In genomic region chr10:128231697-128232419, GRCm38 (mm10) we compare ENCODE assay signal across 8 mouse cellular contexts. TPM values are rescaled to one million over a fixed set of nuclear protein-coding genes. Genes with fewer than 3 reads are reported as not detected.
A peak's percentile ranks its signal among the peaks of the same experiment; 100 is the strongest.
DNase-seq lines count a peak whose midpoint lies in the region; ATAC-seq and TF ChIP-seq lines count a peak whose summit lies in the region.

TSS of gene Timeless (plus strand) at chr10:128232065.

- no peaks in the 10 kb centered on the region for H3K9me3 ChIP-seq in intestine, postnatal 0 days (ENCODE audit: control insufficient read depth)
- H3K9me3 ChIP-seq in midbrain, embryonic 11.5 days (ENCODE audit: control insufficient read depth, low read length) = no peaks in the 10 kb centered on the region

- peak; percentile 33 for ATAC-seq in granulocyte monocyte progenitor cell, adult 5-6 weeks (replicated peaks; ENCODE audit: poor library complexity, severe bottlenecking)
- peak; percentile 89 for ATAC-seq in intestine, postnatal 0 days
- peak; percentile 92 for ATAC-seq in midbrain, embryonic 11.5 days (ENCODE audit: low FRiP score)

- intact Hi-C loops in left cerebral cortex, postnatal 4 days (cut with DNase I) = no loop called here

- H3K4me2 ChIP-seq in intestine, postnatal 0 days (replicated peaks; ENCODE audit: low read depth) = peak within 1 kb of the TSS; percentile 95
- peak within 1 kb of the TSS; percentile 43 for H3K4me2 ChIP-seq in midbrain, embryonic 11.5 days

- peak; percentile 93 for DNase-seq in adrenal gland, postnatal 10 days
- peak; percentile 93 for DNase-seq in embryo, embryonic 9.5 days (ENCODE audit: extremely low spot score)
- DNase-seq in left cerebral cortex, postnatal 4 days = peak; percentile 88
- peak; percentile 99 for DNase-seq in midbrain, embryonic 11.5 days (ENCODE audit: low spot score, missing footprints)
- DNase-seq in right cerebral cortex, postnatal 4 days = peak; percentile 89
- DNase-seq in yolk sac, embryonic 10.5 days (ENCODE audit: low spot score) = peak; percentile 89

- H3K27me3 ChIP-seq in intestine, postnatal 0 days (replicated peaks; ENCODE audit: control insufficient read depth, insufficient read depth, low read length) = no peaks in the 10 kb centered on the region
- H3K27me3 ChIP-seq in midbrain, embryonic 11.5 days (ENCODE audit: control insufficient read depth, insufficient read depth, low read length) = no peaks in the 10 kb centered on the region

- H3K27ac ChIP-seq in intestine, postnatal 0 days (ENCODE audit: low read depth, low read length) = peak within 1 kb of the TSS; percentile 79
- H3K27ac ChIP-seq in midbrain, embryonic 11.5 days (ENCODE audit: low read depth, low read length) = peak within 1 kb of the TSS; percentile 84

- peak within 1 kb of the TSS; percentile 67 for H3K9ac ChIP-seq in intestine, postnatal 0 days (ENCODE audit: low read depth, low read length)
- H3K9ac ChIP-seq in midbrain, embryonic 11.5 days (ENCODE audit: low read length) = peak within 1 kb of the TSS; percentile 72

- H3K4me3 ChIP-seq in intestine, postnatal 0 days (ENCODE audit: low read depth, low read length) = peak within 1 kb of the TSS; percentile 86
- H3K4me3 ChIP-seq in midbrain, embryonic 11.5 days (ENCODE audit: low read depth, low read length) = peak within 1 kb of the TSS; percentile 53

- under 1% methylated on average over 58 of the region's 58 CpGs for WGBS in intestine, postnatal 0 days
- WGBS in midbrain, embryonic 11.5 days = under 1% methylated on average over 57 of the region's 58 CpGs

- no peaks in the 10 kb centered on the region for H3K36me3 ChIP-seq in intestine, postnatal 0 days (ENCODE audit: control insufficient read depth, insufficient read depth)
- H3K36me3 ChIP-seq in midbrain, embryonic 11.5 days (ENCODE audit: control insufficient read depth, insufficient read depth, low read length) = no peaks in the 10 kb centered on the region

- TF ChIP-seq CTCF in intestine, postnatal 0 days (IDR thresholded peaks at IDR 0.05; ENCODE audit: low read depth) = no peak

- H3K4me1 ChIP-seq in intestine, postnatal 0 days (replicated peaks; ENCODE audit: control insufficient read depth, insufficient read depth, low read length) = no peaks in the 10 kb centered on the region
- peaks cover 8% of the 10 kb centered on the region for H3K4me1 ChIP-seq in midbrain, embryonic 11.5 days (ENCODE audit: control insufficient read depth, insufficient read depth, low read length)

RNA-seq across cellular contexts. Expression of gene Timeless, which starts in this region (rescaled TPM):
- total RNA-seq in adrenal gland, postnatal 10 days (2021) = 10 to 100 TPM; 16.4 to 21.9 TPM
- total RNA-seq in granulocyte monocyte progenitor cell, adult 5-6 weeks (2014; fragmentation: Nextera tagmentation) = 55.4 and 70.5 TPM in 2 replicates
- 64.0 and 71.4 TPM in 2 replicates for total RNA-seq in granulocyte monocyte progenitor cell, adult 5-6 weeks (2017)
- 8.6 and 10.6 TPM in 2 replicates for polyA plus RNA-seq in intestine, postnatal 0 days (2015; fragmentation: Nextera tagmentation; extraction: Ambion mirVana)
- 10 to 100 TPM; 11.1 to 14.7 TPM for total RNA-seq in left cerebral cortex, postnatal 4 days (2021)
- 48.1 and 52.5 TPM in 2 replicates for polyA plus RNA-seq in midbrain, embryonic 11.5 days (2014; fragmentation: Nextera tagmentation; extraction: Ambion mirVana)

Comparison
In these comparisons a context has a peak if more than half of its experiments do, and no peak if none do; other contexts are left out.
1. Peak in every context shown above with its lines: DNase-seq, ATAC-seq, H3K4me3 ChIP-seq and H3K27ac ChIP-seq.
2. ATAC-seq: peak in every context shown above with its lines; median percentile 92 in midbrain, embryonic 11.5 days; 89 in intestine, postnatal 0 days; 33 in granulocyte monocyte progenitor cell, adult 5-6 weeks.